Mouse (Mus musculus): ENCODE results near the gene Tmed4.
"Not testable (repeated sequence)": the region's sequence is repeated elsewhere in the genome, so short reads cannot be mapped to it uniquely, and the experiment has no call there.

Tmed4 gene

DNA sequence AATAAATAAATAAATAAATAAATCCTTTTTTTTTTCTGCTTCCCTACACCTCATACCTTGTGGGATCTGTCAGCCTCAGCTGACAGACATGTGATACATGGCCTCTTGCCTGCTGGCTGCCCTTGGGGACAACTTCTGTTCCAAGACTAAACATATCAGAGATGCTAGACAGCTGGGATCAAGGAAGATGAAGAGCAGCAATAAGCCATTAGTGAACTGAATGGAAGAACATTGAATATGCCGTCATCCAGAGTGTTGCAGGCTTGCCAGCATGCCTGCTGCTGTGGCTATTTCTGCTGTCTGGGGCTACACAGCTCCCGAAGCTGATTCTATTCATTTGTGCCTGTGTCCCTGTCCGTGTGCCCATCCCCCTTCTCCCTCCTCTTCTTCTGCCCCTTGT lies 8.3 kb upstream of the Tmed4 start:
- in situ Hi-C loops (cut with MboI; ENCODE audit: low pct_unique_long_range_greater_than_20kb in 1 of 2, low sequenced_read_pairs in 2 of 2, unreplicated experiment in 1 of 2) = no loop called here

DNA sequence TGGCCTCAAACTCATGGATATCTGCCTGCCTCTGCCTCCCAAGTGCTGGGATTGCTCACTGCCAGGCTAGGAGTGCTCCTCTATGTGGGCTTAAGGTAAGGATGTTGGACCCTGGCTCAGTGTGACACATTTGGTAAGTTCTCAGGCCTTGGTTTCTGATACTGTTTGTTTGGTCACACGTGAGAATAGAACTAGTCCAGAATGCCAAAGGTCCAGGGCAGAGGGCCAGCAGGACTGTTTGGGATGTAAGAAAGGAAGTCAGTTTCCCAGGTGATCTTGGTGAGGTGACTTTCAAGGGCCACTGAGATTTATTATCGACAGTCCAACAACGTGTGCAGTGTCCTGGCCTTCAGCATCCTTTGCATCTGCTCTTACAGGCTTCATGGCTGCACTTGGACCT lies 1.8 kb upstream of the Tmed4 start:
- in situ Hi-C loops (cut with MboI; ENCODE audit: low pct_unique_long_range_greater_than_20kb in 1 of 2, low sequenced_read_pairs in 2 of 2, unreplicated experiment in 1 of 2) = no loop called here

GRCm38 (mm10) chr11:6275094-6275484 lies 419 bp upstream of the Tmed4 start:
- in situ Hi-C loops (cut with MboI; ENCODE audit: low pct_unique_long_range_greater_than_20kb in 1 of 2, low sequenced_read_pairs in 2 of 2, unreplicated experiment in 1 of 2) = no loop called here

DNA sequence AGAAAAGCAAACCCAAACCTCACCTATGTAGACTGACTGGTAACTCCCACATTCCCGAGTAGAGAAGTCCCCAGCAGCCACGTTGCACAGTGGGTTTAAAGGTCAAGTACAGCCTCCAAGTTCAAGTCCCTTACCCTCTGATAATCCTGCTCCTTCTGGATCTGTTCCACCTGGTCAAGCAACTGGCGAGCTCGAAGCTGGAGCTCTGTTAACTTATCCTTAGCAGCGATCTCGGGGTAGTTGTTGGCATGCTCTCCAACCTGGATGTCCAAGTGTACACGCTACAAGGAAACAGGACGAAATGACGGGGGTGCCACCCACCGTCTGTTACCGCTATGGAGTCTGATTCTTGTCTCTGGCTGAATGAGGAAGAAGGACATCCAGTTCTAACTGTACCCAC lies 1.1 kb downstream of the Tmed4 start:
- in situ Hi-C loops (cut with MboI; ENCODE audit: low pct_unique_long_range_greater_than_20kb in 1 of 2, low sequenced_read_pairs in 2 of 2, unreplicated experiment in 1 of 2) = no loop called here

DNA sequence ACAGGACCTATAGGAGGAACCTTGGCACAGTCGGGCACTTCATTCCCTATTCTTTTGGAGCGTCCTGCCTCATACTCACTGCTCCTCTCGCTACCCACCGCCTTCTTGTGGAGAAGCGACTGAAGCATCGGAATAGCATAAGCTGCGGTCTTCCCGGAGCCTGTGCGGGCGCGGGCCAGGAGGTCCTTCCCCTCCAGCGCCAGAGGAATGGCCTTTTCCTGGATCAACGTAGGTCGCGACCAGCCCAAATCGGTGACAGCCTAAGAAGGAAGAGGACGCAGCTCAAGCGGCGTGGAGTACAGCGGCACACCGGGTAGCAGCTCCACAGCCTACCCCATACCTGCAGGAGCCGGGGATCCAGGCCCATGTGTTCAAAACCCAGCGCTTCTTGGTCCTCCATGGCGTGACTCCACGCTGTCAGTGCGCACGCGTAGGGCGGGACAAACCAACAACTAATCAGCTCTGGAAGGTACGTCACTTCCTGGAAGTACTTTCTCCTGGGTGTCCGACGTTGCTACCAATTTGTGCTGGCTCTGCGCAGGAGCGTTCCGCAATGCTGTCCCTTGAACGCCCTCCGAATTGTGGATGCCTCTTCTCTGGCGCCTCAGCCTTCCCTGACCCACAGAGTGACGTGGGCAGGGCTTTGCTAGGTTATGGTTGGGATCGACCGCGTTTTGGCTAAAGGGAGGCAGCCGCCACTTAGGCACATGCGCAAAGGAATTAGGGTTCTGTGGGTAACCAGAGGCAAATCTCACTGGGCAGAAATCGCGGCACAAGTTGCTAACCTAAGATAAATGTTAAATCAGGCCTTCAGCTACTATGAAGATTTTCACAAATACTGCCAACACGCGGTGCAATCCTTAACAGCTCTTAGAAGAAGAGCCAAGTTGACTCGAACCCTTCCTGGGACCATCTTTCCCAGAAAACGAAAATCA lies 7.1 kb downstream of the Tmed4 start, which contains the start of gene Ddx56:
Gene Ddx56, minus strand, starts transcription at position 453 of the 935 bp plus-strand sequence.
- in situ Hi-C loops (cut with MboI; ENCODE audit: low pct_unique_long_range_greater_than_20kb in 1 of 2, low sequenced_read_pairs in 2 of 2, unreplicated experiment in 1 of 2) = loop anchor here in 1 of 2 experiments (10.0 kb wide), 1 partner anchor 273 kb away; no protein-coding TSS in a partner anchor

DNA sequence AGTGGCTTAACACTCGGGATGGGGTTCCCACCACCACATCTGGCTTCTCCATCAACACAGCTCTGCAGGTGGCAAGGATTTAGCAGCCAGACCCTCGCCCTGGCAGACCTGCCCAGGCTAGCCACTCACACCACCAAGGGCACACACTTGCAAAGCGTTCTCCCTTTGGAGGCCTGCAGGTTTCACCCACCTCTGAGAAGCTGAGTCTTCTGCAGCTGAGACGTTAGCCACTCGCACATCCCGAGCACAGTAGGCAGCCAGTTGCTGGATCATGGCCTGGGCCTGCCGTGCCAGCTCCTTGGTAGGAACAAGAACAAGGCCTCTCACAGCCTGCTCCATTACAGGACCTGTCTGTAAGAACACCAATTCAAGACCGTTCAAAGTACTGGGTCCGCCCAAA lies 8.0 kb downstream of the Tmed4 start:
- in situ Hi-C loops (cut with MboI; ENCODE audit: low pct_unique_long_range_greater_than_20kb in 1 of 2, low sequenced_read_pairs in 2 of 2, unreplicated experiment in 1 of 2) = loop anchor here in 1 of 2 experiments (10.0 kb wide), 1 partner anchor 272 kb away; no protein-coding TSS in a partner anchor

GRCm38 (mm10) chr11:6261434-6262082 lies 13.1 kb downstream of the Tmed4 start:
- in situ Hi-C loops (cut with MboI; ENCODE audit: low pct_unique_long_range_greater_than_20kb in 1 of 2, low sequenced_read_pairs in 2 of 2, unreplicated experiment in 1 of 2) = loop anchor here in 1 of 2 experiments (10.0 kb wide), 1 partner anchor 267 kb away; no protein-coding TSS in a partner anchor

- in situ Hi-C loops (cut with MboI; ENCODE audit: low pct_unique_long_range_greater_than_20kb in 1 of 2, low sequenced_read_pairs in 2 of 2, unreplicated experiment in 1 of 2) = no loop called here
These were observed 15.3 kb downstream of the Tmed4 start for GRCm38 (mm10) chr11:6259413-6259812.

DNA sequence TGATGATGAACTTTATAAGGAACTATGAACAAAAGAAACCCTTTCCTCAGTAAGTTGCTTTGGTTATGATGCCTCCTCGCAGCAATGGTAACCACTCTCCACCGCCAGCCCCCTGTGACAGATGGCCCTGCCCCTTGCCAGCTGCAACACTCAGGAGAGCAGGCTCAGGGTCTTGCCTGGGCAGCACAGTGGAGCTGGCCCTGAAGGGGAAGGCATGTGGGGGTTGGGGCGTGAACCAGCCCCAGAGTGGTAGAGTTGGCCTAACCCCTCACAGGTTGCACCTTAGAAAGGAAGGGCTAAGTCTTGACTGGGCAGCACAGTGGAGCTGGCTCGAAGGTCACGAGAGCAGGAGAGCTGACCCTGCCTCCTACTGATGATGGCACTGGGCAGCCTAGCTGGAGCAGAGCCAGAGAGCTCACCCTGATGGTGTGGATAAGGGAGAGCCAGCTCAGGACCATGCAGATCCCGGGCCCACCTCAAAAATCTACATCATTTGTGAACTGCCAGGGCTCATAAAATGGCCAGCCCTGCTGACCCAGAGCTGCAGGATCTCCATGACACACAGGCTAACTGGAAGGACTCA lies 18.1 kb downstream of the Tmed4 start:
- in situ Hi-C loops (cut with MboI; ENCODE audit: low pct_unique_long_range_greater_than_20kb in 1 of 2, low sequenced_read_pairs in 2 of 2, unreplicated experiment in 1 of 2) = no loop called here

- in situ Hi-C loops (cut with MboI; ENCODE audit: low pct_unique_long_range_greater_than_20kb in 1 of 2, low sequenced_read_pairs in 2 of 2, unreplicated experiment in 1 of 2) = not testable (repeated sequence)
These were observed 20.1 kb downstream of the Tmed4 start for GRCm38 (mm10) chr11:6254602-6255001.

GRCm38 (mm10) chr11:6252824-6253223 lies 21.8 kb downstream of the Tmed4 start:
- in situ Hi-C loops (cut with MboI; ENCODE audit: low pct_unique_long_range_greater_than_20kb in 1 of 2, low sequenced_read_pairs in 2 of 2, unreplicated experiment in 1 of 2) = no loop called here

DNA sequence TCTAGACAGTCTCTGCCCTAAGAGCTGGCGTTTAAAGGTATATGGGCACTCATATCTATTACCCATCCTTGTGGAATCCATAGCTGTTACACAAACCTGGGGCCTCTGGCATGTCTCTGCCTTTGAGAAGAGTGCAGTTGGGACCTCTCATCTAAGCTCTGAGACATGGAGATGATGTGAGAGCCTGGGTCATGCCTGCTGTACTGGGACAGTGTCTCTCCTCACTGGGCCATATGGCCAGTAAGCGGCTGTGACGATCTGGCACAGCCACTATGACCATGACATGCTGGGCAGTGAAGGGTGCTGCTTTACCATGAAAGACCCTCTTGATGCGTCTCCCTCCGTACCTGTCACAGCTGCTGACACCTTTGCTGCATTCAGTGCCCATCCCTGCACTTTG lies 22.4 kb downstream of the Tmed4 start:
- in situ Hi-C loops (cut with MboI; ENCODE audit: low pct_unique_long_range_greater_than_20kb in 1 of 2, low sequenced_read_pairs in 2 of 2, unreplicated experiment in 1 of 2) = no loop called here

DNA sequence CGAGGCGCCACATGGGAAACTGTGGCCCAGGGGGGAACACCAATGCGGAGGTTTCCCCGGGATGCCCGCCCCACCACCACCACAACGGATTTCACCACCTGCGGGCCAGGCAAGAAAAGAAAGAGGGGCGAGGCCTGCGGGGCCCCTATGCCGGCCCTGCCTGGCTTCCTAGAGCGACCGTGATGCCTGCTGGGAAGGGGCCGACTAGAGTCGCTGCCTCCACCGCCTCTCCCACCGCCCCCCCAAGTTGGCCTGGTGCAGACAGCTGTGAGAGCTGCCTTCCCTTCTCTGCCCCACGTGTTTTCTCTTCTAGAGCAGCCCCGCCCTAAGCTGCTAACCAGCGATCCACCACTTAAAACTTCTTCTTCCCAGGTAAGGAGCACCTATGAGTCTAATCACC lies 30.0 kb downstream of the Tmed4 start:
- in situ Hi-C loops (cut with MboI; ENCODE audit: low pct_unique_long_range_greater_than_20kb in 1 of 2, low sequenced_read_pairs in 2 of 2, unreplicated experiment in 1 of 2) = no loop called here

- in situ Hi-C loops (cut with MboI; ENCODE audit: low pct_unique_long_range_greater_than_20kb in 1 of 2, low sequenced_read_pairs in 2 of 2, unreplicated experiment in 1 of 2) = no loop called here
These were observed 41.6 kb downstream of the Tmed4 start for GRCm38 (mm10) chr11:6233025-6233424.

DNA sequence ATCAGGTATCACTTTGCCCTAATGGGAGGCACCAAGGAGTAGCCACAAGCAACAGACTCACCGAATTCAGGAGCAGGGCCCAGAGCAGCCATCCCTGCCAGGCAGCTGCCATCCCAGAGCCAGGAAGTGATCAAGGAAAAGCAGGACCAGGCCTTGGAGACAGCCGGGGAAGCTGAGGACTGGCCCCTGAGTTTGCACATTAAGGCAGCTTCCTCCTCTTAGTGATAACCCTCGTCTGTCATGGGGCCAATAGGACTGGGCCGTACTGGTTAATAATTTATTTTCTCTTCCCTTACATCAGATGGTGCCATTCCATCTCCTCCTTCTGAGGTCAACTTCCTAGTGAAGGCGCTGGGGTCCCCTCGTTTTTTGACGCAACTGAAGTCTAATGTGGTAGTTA lies 44.7 kb downstream of the Tmed4 start, which contains the start of gene Npc1l1:
Gene Npc1l1, minus strand, starts transcription at position 132 of the 400 bp plus-strand sequence.
- in situ Hi-C loops (cut with MboI; ENCODE audit: low pct_unique_long_range_greater_than_20kb in 1 of 2, low sequenced_read_pairs in 2 of 2, unreplicated experiment in 1 of 2) = no loop called here

DNA sequence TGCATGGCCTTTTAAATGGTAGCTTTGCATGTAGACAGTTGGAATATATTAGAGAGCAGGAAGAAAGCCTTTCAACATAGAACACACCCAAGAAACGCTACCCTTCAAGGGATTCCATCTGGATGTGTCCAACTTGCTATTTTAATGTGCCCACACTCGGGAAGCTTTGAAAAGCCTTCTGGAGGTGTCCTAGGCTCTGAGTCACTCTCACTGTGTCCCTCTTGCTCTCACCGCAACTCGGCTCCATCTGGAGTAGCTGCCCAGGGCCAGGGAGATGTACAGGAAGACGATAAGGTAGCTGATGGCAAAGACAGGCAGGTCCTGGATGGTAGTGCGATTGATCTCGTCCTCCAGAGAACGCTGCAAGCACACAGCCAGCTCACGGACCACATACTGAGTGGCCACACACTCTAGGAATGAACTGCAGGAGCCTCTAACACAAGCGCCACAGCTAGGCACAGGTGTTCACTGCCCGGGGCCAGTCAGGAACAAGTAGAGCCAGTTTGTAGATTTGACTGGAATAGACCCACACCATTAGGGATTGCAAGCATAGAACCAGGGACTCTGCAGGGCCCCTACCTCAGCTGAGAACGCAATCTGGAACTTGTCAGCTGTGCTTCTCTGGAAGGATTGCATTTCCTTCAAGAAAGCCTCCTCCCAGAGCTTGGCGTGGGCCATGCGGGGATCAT lies 50.0 kb downstream of the Tmed4 start:
- in situ Hi-C loops (cut with MboI; ENCODE audit: low pct_unique_long_range_greater_than_20kb in 1 of 2, low sequenced_read_pairs in 2 of 2, unreplicated experiment in 1 of 2) = no loop called here

DNA sequence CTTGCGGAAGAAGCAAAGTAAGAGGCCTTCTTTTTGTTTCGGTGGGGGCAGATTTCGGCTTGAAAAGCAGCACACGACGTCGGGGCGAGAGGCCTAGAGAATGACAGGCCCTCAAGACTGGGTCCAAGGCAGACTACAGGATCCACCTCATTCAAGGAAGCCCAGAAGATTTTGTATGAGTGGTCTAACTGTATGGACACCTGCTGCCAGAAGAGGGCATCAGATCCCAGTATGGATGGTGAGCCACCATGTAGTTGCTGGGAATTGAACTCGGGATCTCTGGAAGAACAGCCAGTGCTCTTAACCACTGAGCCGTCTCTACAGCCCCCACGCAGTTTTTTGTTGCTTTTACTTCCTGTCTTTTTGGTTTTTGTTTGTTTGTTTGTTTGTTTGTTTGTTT lies 52.5 kb downstream of the Tmed4 start:
- in situ Hi-C loops (cut with MboI; ENCODE audit: low pct_unique_long_range_greater_than_20kb in 1 of 2, low sequenced_read_pairs in 2 of 2, unreplicated experiment in 1 of 2) = no loop called here
